Mouse (Mus musculus): Measurements from ENCODE around the gene Pcnx2.

GRCm38 (mm10) chr8:125757106-125757496 is 141.0 kb downstream of the Pcnx2 start:
- TF ChIP-seq POLR2A (IDR thresholded peaks at IDR 0.05; ENCODE audit: insufficient read depth, low read depth, low read length), result no peak
- no peak for TF ChIP-seq EP300 (IDR thresholded peaks at IDR 0.05; ENCODE audit: insufficient read depth, low read depth, low read length)

All from heart, adult 2 months (tissue).